Mouse (Mus musculus) CH12.LX (cell line): ENCODE results near the gene Rdh16f2. TPM values are rescaled to one million over a fixed set of nuclear protein-coding genes. Genes with fewer than 3 reads are reported as not detected.
A peak's percentile ranks its signal among the peaks of the same experiment; 100 is the strongest.

Experiments
- DNase-seq: peaks from one replicate; pipeline ENCODE4 v3.0.0-alpha.2; 2013; ENCODE audit errors: extremely low read depth
- H3K27ac ChIP-seq: 2 replicates; pipeline ENCODE4 v1.5.1; 2012; ENCODE audit warnings: low read depth, mild to moderate bottlenecking, control low read depth, moderate library complexity; ENCODE audit not compliant: insufficient read depth
- H3K27me3 ChIP-seq: replicated peaks from 2 replicates; pipeline ENCODE3; 2012; ENCODE audit warnings: inconsistent platforms
- H3K36me3 ChIP-seq, 2 experiments: replicated peaks in 1 of 2; 2 replicates each; pipeline versions ENCODE3 to v1.6.1; 2012; ENCODE audit warnings: inconsistent platforms in 1 of 2, low read length in 1 of 2, mild to moderate bottlenecking in 1 of 2, mixed read lengths in 1 of 2, moderate library complexity in 1 of 2; ENCODE audit not compliant: control insufficient read depth in 1 of 2, insufficient read depth in 1 of 2
- H3K4me1 ChIP-seq, 2 experiments: 2 replicates each; pipeline ENCODE4 v1.6.1; 2012; ENCODE audit warnings: inconsistent platforms in 1 of 2, moderate library complexity in 1 of 2; ENCODE audit not compliant: insufficient read depth in 2 of 2, control insufficient read depth in 1 of 2
- H3K4me2 ChIP-seq: 2 replicates; pipeline ENCODE4 v1.6.1; 2012; ENCODE audit warnings: low read depth, mild to moderate bottlenecking, control low read depth; ENCODE audit not compliant: poor library complexity, insufficient read depth, severe bottlenecking
- H3K4me3 ChIP-seq, 3 experiments: fragments of 150-350 bp in 1 of 3; sonication (generic) in 1 of 3; replicated peaks in 1 of 3; 2 replicates each; pipeline versions ENCODE3 to v1.5.1; 2011 to 2012; ENCODE audit warnings: low read depth in 2 of 3, low read length in 2 of 3, mild to moderate bottlenecking in 2 of 3, moderate library complexity in 2 of 3, control low read depth in 1 of 3, improper control_type of control experiment in 1 of 3, inconsistent platforms in 1 of 3, mixed read lengths in 1 of 3; ENCODE audit not compliant: poor library complexity in 1 of 3
- H3K79me2 ChIP-seq: replicated peaks from 2 replicates; pipeline ENCODE4 v1.6.1; 2012; ENCODE audit warnings: mild to moderate bottlenecking, moderate library complexity; ENCODE audit not compliant: control insufficient read depth, poor library complexity, insufficient read depth, severe bottlenecking; ENCODE audit errors: extremely low read depth
- H3K9ac ChIP-seq: 2 replicates; pipeline ENCODE4 v1.6.1; 2012; ENCODE audit warnings: low read depth, mild to moderate bottlenecking, control low read depth, moderate library complexity; ENCODE audit not compliant: insufficient read depth
- H3K9me3 ChIP-seq: replicated peaks from 2 replicates; pipeline ENCODE3; 2012; ENCODE audit warnings: low read length, inconsistent platforms, mixed read lengths
- BHLHE40 ChIP-seq: IDR thresholded peaks from 2 replicates; pipeline ENCODE4 v1.6.1; 2011; ENCODE audit warnings: mild to moderate bottlenecking, low read depth, low read length, improper control_type of control experiment
- CHD2 ChIP-seq: IDR thresholded peaks from 2 replicates; pipeline ENCODE4 v1.6.1; 2011; ENCODE audit warnings: low read length, improper control_type of control experiment
- CTCF ChIP-seq, 2 experiments: IDR thresholded peaks in 1 of 2; conservative IDR thresholded peaks in 1 of 2; 2 replicates each; pipeline ENCODE4 v1.5.1; 2011 to 2012; ENCODE audit warnings: low read depth in 2 of 2, low read length in 2 of 2, improper control_type of control experiment in 1 of 2, inconsistent platforms in 1 of 2, mild to moderate bottlenecking in 1 of 2, moderate library complexity in 1 of 2
- E2F4 ChIP-seq: IDR thresholded peaks from 2 replicates; pipeline ENCODE4 v1.6.1; 2011; ENCODE audit warnings: low read depth, low read length, improper control_type of control experiment; ENCODE audit not compliant: insufficient replicate concordance
- EP300 ChIP-seq: IDR thresholded peaks from 2 replicates; pipeline ENCODE4 v1.6.1; 2011; ENCODE audit warnings: low read length, improper control_type of control experiment
- ETS1 ChIP-seq: conservative IDR thresholded peaks from 2 replicates; pipeline ENCODE4 v1.6.1; 2012; ENCODE audit warnings: low read depth, mild to moderate bottlenecking, inconsistent platforms, low read length, improper control_type of control experiment, moderate library complexity
- GABPA ChIP-seq: IDR thresholded peaks from 2 replicates; pipeline ENCODE4 v1.6.1; 2012; ENCODE audit warnings: low read depth, low read length, improper control_type of control experiment, inconsistent platforms; ENCODE audit not compliant: insufficient replicate concordance
- JUND ChIP-seq: conservative IDR thresholded peaks from 2 replicates; pipeline ENCODE4 v1.6.1; 2011; ENCODE audit warnings: low read depth, low read length, improper control_type of control experiment
- MAX ChIP-seq: IDR thresholded peaks from 2 replicates; pipeline ENCODE4 v1.6.1; 2011; ENCODE audit warnings: low read length, improper control_type of control experiment
- MEF2A ChIP-seq: IDR thresholded peaks from 2 replicates; pipeline ENCODE4 v1.6.1; 2014; ENCODE audit warnings: low read depth, mild to moderate bottlenecking, inconsistent platforms, low read length, improper control_type of control experiment, borderline replicate concordance
- MXI1 ChIP-seq: IDR thresholded peaks from 2 replicates; pipeline ENCODE4 v1.6.1; 2011; ENCODE audit warnings: mild to moderate bottlenecking, low read depth, low read length, improper control_type of control experiment
- MYC ChIP-seq: IDR thresholded peaks from 2 replicates; pipeline ENCODE4 v1.6.1; 2011; ENCODE audit warnings: low read depth, mild to moderate bottlenecking, improper control_type of control experiment, low read length
- NELFE ChIP-seq: IDR thresholded peaks from 2 replicates; pipeline ENCODE4 v1.6.1; 2011; ENCODE audit warnings: low read depth, low read length, improper control_type of control experiment
- PAX5 ChIP-seq: IDR thresholded peaks from 2 replicates; pipeline ENCODE4 v1.6.1; 2012; ENCODE audit warnings: low read length, inconsistent platforms, mixed read lengths
- RAD21 ChIP-seq: IDR thresholded peaks from 2 replicates; pipeline ENCODE4 v1.6.1; 2011; ENCODE audit warnings: low read depth, mild to moderate bottlenecking, low read length, improper control_type of control experiment, moderate library complexity
- RCOR1 ChIP-seq: conservative IDR thresholded peaks from 2 replicates; pipeline ENCODE4 v1.6.1; 2012; ENCODE audit warnings: low read depth, mild to moderate bottlenecking, inconsistent platforms, low read length, improper control_type of control experiment
- SMC3 ChIP-seq: IDR thresholded peaks from 2 replicates; pipeline ENCODE4 v1.6.1; 2011; ENCODE audit warnings: low read depth, low read length, improper control_type of control experiment
- TBP ChIP-seq: conservative IDR thresholded peaks from 2 replicates; pipeline ENCODE4 v1.6.1; 2011; ENCODE audit warnings: low read depth, low read length, improper control_type of control experiment
- USF2 ChIP-seq: conservative IDR thresholded peaks from 2 replicates; pipeline ENCODE4 v1.6.1; 2011; ENCODE audit warnings: low read depth, low read length, improper control_type of control experiment
- ZC3H11A ChIP-seq: IDR thresholded peaks from 2 replicates; pipeline ENCODE4 v1.6.1; 2012; ENCODE audit warnings: low read depth, mild to moderate bottlenecking, inconsistent platforms, low read length, improper control_type of control experiment
- ZNF384 ChIP-seq: IDR thresholded peaks from 2 replicates; pipeline ENCODE4 v1.6.1; 2012; ENCODE audit warnings: low read depth, low read length, improper control_type of control experiment, inconsistent platforms
- dilution Hi-C: fragments of 300-500 bp; cut with MboI; formaldehyde crosslinking; loops from 2 replicates; pipeline ENCODE4 v1.14.3; 2020; ENCODE audit warnings: low sequenced_read_pairs; ENCODE audit not compliant: extremely low pct_unique_long_range_greater_than_20kb, extremely low pct_ligation_motif_present
- in situ Hi-C: fragments of 300-500 bp; cut with MboI; formaldehyde crosslinking; loops from 3 replicates; pipeline ENCODE4 v1.14.3; 2019; ENCODE audit warnings: low sequenced_read_pairs, low pct_ligation_motif_present, low pct_unique_long_range_greater_than_20kb, mixed read lengths
- polyA plus RNA-seq: library from polyadenylated mRNA; unstranded; fragments of >175 nt; gene quantifications from 2 replicates; pipeline ENCODE4 v1.2.1, GENCODE M21; 2012; ENCODE audit warnings: low read depth; ENCODE audit not compliant: insufficient read length
- total RNA-seq, 2 experiments: library from RNA; depleted of rRNA; stranded (reverse); fragments of 300-350 nt in 1 of 2; fragments of >200 nt in 1 of 2; gene quantifications; 2 replicates each; pipeline ENCODE4 v1.2.3; 2012 to 2014

Gene Rdh16f2
- total and polyA plus RNA-seq, 3 experiments, result not detected

DNA sequence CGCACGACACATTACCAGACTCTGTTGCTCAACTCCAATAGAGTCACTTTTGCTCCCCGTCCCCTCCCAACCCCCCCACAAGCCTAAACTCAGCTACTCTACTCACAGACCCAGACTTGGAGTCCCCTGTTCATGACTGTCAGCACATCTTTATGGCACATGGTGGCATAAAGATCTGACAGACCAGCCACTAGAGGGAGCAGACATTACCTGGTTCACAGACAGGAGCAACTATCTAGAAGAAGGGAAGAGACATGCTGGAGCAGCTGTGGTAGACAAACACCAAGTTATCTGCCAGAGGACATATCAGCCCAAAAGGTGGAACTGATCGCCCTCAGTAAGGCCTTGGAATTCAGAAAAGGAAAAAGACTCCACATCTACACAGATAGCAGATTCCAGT is 6.2 kb downstream of the Rdh16f2 start:
- Histone ChIP-seq H3K9me3 (peaks cover 4% of the 10 kb centered on the region), H3K27ac (no peak overlapping the region), H3K79me2 (no peaks in the 10 kb centered on the region), H3K27me3 (peaks cover 15% of the 10 kb centered on the region), H3K4me2 (no peak overlapping the region), H3K4me1 (no peaks in the 10 kb centered on the region), H3K36me3 (no peaks in the 10 kb centered on the region), H3K9ac (no peak overlapping the region), H3K4me3 (no peak overlapping the region)
- in situ Hi-C loops, result no loop called here
- peak; percentile 39 for DNase-seq
- peak; percentile 30 to 74; a peak in 3 of 4 replicates for TF ChIP-seq CTCF (conservative IDR thresholded peaks at IDR 0.05 in 1 of 2, IDR thresholded peaks at IDR 0.05 in 1 of 2; ENCODE audit: low read depth in 2 of 2, low read length in 2 of 2)
- TF ChIP-seq E2F4, result no peak
- TF ChIP-seq GABPA, result no peak
- TF ChIP-seq NELFE, result no peak
- no peak for TF ChIP-seq RCOR1
- peak; percentile 66; the same call in 1 of the 2 replicates for TF ChIP-seq MYC
- no peak for TF ChIP-seq ZNF384
- TF ChIP-seq JUND, result no peak
- peak; percentile 61 for TF ChIP-seq SMC3
- TF ChIP-seq MAX, result peak; percentile 26; the same call in 1 of the 2 replicates
- TF ChIP-seq BHLHE40, result no peak
- TF ChIP-seq RAD21, result peak; percentile 37
- dilution Hi-C loops, result no loop called here

DNA sequence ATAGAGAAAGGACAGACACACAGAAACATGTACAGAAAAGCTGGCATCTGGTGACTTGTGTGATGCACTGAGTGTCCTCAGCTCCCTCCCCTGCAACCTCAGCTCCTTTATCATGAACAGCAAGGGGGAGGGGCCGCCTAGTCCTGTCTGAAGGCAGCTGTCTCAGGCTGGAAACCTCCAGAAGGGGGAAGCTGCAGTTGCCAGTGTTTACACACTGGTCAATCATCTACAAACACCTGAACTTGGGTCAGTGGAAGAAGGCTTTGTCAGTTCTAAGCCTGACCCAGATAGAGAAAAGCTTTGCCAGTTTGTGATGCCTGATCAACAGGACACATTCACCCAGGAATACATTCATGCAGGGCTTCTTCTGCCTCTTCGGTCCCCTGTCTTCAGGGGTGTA is 11.4 kb downstream of the Rdh16f2 start:
- dilution Hi-C loops, result no loop called here
- TF ChIP-seq NELFE, result no peak
- TF ChIP-seq RAD21, result no peak
- TF ChIP-seq ZC3H11A, result no peak
- TF ChIP-seq EP300, result no peak
- no peak for TF ChIP-seq E2F4
- TF ChIP-seq PAX5, result no peak
- no peak for TF ChIP-seq ETS1
- no peak for TF ChIP-seq USF2
- no peak for TF ChIP-seq RCOR1
- TF ChIP-seq CTCF (conservative IDR thresholded peaks at IDR 0.05 in 1 of 2, IDR thresholded peaks at IDR 0.05 in 1 of 2; ENCODE audit: low read depth in 2 of 2, low read length in 2 of 2), result no peak
- no peak for TF ChIP-seq SMC3
- no peak for TF ChIP-seq TBP
- TF ChIP-seq CHD2, result no peak
- no peak for TF ChIP-seq MEF2A
- no peak for TF ChIP-seq MXI1
- TF ChIP-seq ZNF384, result no peak
- Histone ChIP-seq H3K4me1 (peaks cover 0 to 12% of the 10 kb centered on the region in 2 experiments; a peak in 1 of 4 replicates), H3K4me2 (no peak overlapping the region), H3K36me3 (no peaks in the 10 kb centered on the region), H3K9me3 (no peaks in the 10 kb centered on the region), H3K27me3 (peaks cover 6% of the 10 kb centered on the region), H3K4me3 (no peak overlapping the region), H3K9ac (no peak overlapping the region), H3K27ac (no peak overlapping the region), H3K79me2 (no peaks in the 10 kb centered on the region)
- in situ Hi-C loops, result no loop called here
- no peak for DNase-seq
